Mouse (Mus musculus): ENCODE measurements around the gene Cpne4. TPM values are rescaled to one million over a fixed set of nuclear protein-coding genes. Genes with fewer than 3 reads are reported as not detected.

Cpne4 gene
- total RNA-seq, 1 experiment from 2014 or later = not detected

GRCm38 (mm10) chr9:104659758-104660157, 112.7 kb downstream of the Cpne4 start:
- ATAC-seq (ENCODE audit: extremely low read depth, insufficient number of reproducible peaks, low FRiP score, poor library complexity, severe bottlenecking) = no peak

GRCm38 (mm10) chr9:104676665-104677064, 129.6 kb downstream of the Cpne4 start:
- ATAC-seq (ENCODE audit: extremely low read depth, insufficient number of reproducible peaks, low FRiP score, poor library complexity, severe bottlenecking) = no peak

- ATAC-seq (ENCODE audit: extremely low read depth, insufficient number of reproducible peaks, low FRiP score, poor library complexity, severe bottlenecking) = no peak
Observed at GRCm38 (mm10) chr9:104678571-104678970, 131.5 kb downstream of the Cpne4 start.

GRCm38 (mm10) chr9:104687051-104687450, 140.0 kb downstream of the Cpne4 start:
- ATAC-seq (ENCODE audit: extremely low read depth, insufficient number of reproducible peaks, low FRiP score, poor library complexity, severe bottlenecking) = no peak

GRCm38 (mm10) chr9:104693145-104693544, 146.1 kb downstream of the Cpne4 start:
- ATAC-seq (ENCODE audit: extremely low read depth, insufficient number of reproducible peaks, low FRiP score, poor library complexity, severe bottlenecking) = no peak

- no peak for ATAC-seq (ENCODE audit: extremely low read depth, insufficient number of reproducible peaks, low FRiP score, poor library complexity, severe bottlenecking)
Observed at GRCm38 (mm10) chr9:104710831-104711230, 163.7 kb downstream of the Cpne4 start.

- ATAC-seq (ENCODE audit: extremely low read depth, insufficient number of reproducible peaks, low FRiP score, poor library complexity, severe bottlenecking) = no peak
Observed at GRCm38 (mm10) chr9:104725311-104725710, 178.2 kb downstream of the Cpne4 start.

GRCm38 (mm10) chr9:104742661-104743380, 195.7 kb downstream of the Cpne4 start:
- ATAC-seq (ENCODE audit: extremely low read depth, insufficient number of reproducible peaks, low FRiP score, poor library complexity, severe bottlenecking) = no peak

GRCm38 (mm10) chr9:104755519-104755918, 208.4 kb downstream of the Cpne4 start:
- ATAC-seq (ENCODE audit: extremely low read depth, insufficient number of reproducible peaks, low FRiP score, poor library complexity, severe bottlenecking) = no peak

GRCm38 (mm10) chr9:104760031-104760430, 212.9 kb downstream of the Cpne4 start:
- ATAC-seq (ENCODE audit: extremely low read depth, insufficient number of reproducible peaks, low FRiP score, poor library complexity, severe bottlenecking) = no peak

- no peak for ATAC-seq (ENCODE audit: extremely low read depth, insufficient number of reproducible peaks, low FRiP score, poor library complexity, severe bottlenecking)
Observed at GRCm38 (mm10) chr9:104776198-104776815, 229.2 kb downstream of the Cpne4 start.

- ATAC-seq (ENCODE audit: extremely low read depth, insufficient number of reproducible peaks, low FRiP score, poor library complexity, severe bottlenecking) = no peak
Observed at GRCm38 (mm10) chr9:104777135-104777534, 230.0 kb downstream of the Cpne4 start.

- no peak for ATAC-seq (ENCODE audit: extremely low read depth, insufficient number of reproducible peaks, low FRiP score, poor library complexity, severe bottlenecking)
Observed at GRCm38 (mm10) chr9:104777780-104778179, 230.7 kb downstream of the Cpne4 start.

- ATAC-seq (ENCODE audit: extremely low read depth, insufficient number of reproducible peaks, low FRiP score, poor library complexity, severe bottlenecking) = no peak
Observed at GRCm38 (mm10) chr9:104796601-104797000, 249.5 kb downstream of the Cpne4 start.

- no peak for ATAC-seq (ENCODE audit: extremely low read depth, insufficient number of reproducible peaks, low FRiP score, poor library complexity, severe bottlenecking)
Observed at GRCm38 (mm10) chr9:104804776-104805175, 257.7 kb downstream of the Cpne4 start.

- no peak for ATAC-seq (ENCODE audit: extremely low read depth, insufficient number of reproducible peaks, low FRiP score, poor library complexity, severe bottlenecking)
Observed at GRCm38 (mm10) chr9:104814681-104815080, 267.6 kb downstream of the Cpne4 start.

- no peak for ATAC-seq (ENCODE audit: extremely low read depth, insufficient number of reproducible peaks, low FRiP score, poor library complexity, severe bottlenecking)
Observed at GRCm38 (mm10) chr9:104828646-104829045, 281.6 kb downstream of the Cpne4 start.

- ATAC-seq (ENCODE audit: extremely low read depth, insufficient number of reproducible peaks, low FRiP score, poor library complexity, severe bottlenecking) = no peak
Observed at GRCm38 (mm10) chr9:104832934-104833539, 286.0 kb downstream of the Cpne4 start.

GRCm38 (mm10) chr9:104837931-104838330, 290.8 kb downstream of the Cpne4 start:
- no peak for ATAC-seq (ENCODE audit: extremely low read depth, insufficient number of reproducible peaks, low FRiP score, poor library complexity, severe bottlenecking)

- no peak for ATAC-seq (ENCODE audit: extremely low read depth, insufficient number of reproducible peaks, low FRiP score, poor library complexity, severe bottlenecking)
Observed at GRCm38 (mm10) chr9:104841278-104841677, 294.2 kb downstream of the Cpne4 start.
